Mouse (Mus musculus) adrenal gland, adult 18-20 months (tissue): ENCODE results near the gene Zdhhc19. TPM values are rescaled to one million over a fixed set of nuclear protein-coding genes. Genes with fewer than 3 reads are reported as not detected.

Experiments
- DNase-seq, 2 experiments: peaks; one replicate each; pipeline ENCODE4 v3.0.0; 2021 to 2022; ENCODE audit warnings: low spot score in 2 of 2
- long read RNA-seq, 2 experiments: library from polyadenylated mRNA; stranded (forward); transcript quantifications; one replicate each; pipeline ENCODE4 v2.0.0; 2021
- total RNA-seq, 2 experiments: library from RNA; stranded (reverse); gene quantifications; 1 replicate in 1 of 2; 2 replicates in 1 of 2; pipeline ENCODE4 v1.2.3; 2021

The Zdhhc19 gene
- total RNA-seq: not detected
- long read RNA-seq, experiment 1: 0 reads
- long read RNA-seq, experiment 2: 0 reads

DNA sequence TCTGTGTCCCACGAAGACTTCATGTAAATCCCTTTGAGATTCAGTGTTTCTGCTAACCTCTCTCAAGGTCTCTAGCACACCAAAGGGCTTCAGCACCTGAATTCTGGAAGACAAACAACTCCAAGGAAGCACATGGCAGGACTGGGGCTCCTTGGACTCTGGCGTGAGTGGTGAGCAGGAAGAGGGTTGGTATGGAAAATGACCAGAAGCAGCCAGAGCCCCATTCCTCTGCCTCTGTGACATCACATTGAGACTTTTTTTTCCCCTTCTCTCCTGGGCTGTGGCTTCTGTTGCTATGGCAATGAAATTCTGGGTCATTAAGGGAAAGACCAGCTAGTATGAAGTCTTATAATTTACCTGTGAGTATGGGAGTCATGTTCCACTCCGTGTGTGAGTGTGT lies at the start of gene Zdhhc19:
TSS of gene Zdhhc19 (plus strand) at position 301 of the 400 bp plus-strand sequence.
- DNase-seq: no peak

DNA sequence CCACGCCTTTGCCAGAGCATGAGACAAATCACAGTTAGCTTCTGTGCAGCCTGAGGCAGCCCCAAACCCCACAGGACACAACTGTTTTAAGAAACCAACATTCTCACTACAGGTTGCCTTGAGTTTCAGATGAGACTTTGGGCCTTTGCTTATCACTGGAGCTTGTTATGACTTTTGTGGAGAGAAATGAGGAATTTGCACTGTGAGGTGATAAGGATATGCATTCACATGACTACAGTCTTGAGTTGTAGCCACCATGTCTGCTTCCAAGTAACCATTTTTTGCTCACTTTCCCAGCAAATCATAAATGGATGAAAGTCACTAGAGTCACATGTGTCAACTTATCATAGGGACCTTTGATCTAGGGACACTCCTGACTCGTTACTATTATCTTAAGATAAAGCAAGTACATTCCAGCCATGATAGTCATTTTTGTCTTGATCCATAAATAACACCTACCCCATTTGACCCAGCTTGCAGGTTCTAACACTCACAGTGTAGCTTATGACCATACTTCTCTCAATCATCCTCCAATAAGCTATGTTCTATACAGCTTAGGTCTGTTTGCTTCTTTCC lies 49.4 kb upstream of the Zdhhc19 start:
- no peak for DNase-seq

- DNase-seq: no peak
Observed at GRCm38 (mm10) chr16:32449665-32450064, 46.4 kb upstream of the Zdhhc19 start.

- DNase-seq: no peak
Observed at GRCm38 (mm10) chr16:32450133-32450532, 45.9 kb upstream of the Zdhhc19 start.

GRCm38 (mm10) chr16:32453102-32453501 lies 43.0 kb upstream of the Zdhhc19 start:
- no peak for DNase-seq

DNA sequence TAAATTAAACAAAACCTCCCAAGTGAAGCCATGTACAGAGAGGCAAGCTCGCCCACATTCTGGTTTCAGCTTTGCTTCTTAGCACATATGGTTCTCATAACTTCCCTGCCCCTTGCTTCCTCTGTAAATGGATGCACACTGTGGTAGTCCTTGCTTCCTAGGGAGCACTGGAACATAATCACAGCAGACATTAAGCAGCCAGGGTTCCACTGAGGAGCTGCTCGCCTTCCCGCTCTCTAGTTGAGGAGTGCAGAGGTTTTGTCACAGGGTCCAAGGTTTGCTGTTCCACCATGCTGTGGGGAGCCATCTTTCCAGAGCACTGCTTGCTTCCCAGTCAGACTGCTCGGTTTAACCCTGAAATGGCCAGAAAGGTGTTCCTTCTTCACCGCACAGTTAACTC lies 41.4 kb upstream of the Zdhhc19 start:
- DNase-seq: no peak

- no peak for DNase-seq
Observed at GRCm38 (mm10) chr16:32456086-32456485, 40.0 kb upstream of the Zdhhc19 start.

DNA sequence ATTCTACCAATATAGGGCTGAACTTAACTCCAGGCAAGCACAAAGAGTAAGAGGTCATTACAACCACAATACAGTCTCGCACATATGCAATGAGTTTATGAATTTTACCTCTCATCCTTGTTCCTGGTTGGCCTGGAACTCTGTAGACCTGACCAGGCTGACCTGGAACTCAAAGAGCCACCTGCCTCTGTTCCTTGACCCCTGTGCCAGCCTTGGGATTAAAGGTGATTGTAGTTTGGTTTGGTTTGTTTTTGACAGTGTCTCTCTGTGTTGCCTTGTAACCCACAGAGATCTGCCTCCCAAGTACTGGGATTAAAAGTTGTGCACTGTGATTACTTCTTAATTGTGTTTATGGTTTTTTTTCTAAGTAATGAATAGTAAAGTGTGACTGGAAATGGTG lies 39.3 kb upstream of the Zdhhc19 start:
- no peak for DNase-seq

DNA sequence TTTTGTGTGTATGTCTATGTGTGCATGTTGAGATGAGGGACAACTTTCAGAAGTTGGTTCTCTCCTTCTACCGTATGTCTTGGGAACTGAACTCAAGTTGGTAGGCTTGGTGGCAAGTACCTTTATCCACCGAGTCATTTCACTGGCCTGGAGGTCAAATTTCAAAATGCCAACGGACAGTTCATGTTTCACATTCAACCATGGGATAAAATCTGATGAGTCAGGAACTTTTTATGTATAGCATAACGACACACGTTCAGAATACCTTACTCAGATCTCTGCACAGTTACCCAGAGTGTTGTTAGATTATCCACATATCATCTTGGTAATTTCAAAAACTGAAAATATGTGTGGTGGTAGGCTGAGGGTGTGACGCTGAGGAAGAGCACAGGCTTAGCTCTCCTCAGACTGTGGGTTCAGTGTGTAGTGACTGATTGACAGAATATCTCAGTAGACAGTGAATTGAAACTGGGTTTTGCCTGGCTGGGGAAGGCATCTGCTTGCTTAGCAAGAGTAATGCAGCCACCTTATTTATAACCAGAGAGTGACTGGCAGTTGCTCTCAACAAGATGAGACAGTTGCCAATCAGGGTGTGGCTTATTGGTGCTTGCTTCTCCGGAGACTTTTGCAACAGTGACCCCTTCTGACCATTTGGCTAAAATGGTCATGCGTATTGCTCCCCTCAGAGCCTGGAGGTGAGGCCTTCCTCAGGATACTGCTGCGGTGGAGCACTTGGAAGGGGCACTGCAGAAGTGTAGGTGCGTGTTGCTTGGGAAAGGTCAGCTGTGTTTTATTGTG lies 38.3 kb upstream of the Zdhhc19 start:
- DNase-seq: peak; percentile 35 to 43

- no peak for DNase-seq
Observed at GRCm38 (mm10) chr16:32460518-32460917, 35.5 kb upstream of the Zdhhc19 start.

DNA sequence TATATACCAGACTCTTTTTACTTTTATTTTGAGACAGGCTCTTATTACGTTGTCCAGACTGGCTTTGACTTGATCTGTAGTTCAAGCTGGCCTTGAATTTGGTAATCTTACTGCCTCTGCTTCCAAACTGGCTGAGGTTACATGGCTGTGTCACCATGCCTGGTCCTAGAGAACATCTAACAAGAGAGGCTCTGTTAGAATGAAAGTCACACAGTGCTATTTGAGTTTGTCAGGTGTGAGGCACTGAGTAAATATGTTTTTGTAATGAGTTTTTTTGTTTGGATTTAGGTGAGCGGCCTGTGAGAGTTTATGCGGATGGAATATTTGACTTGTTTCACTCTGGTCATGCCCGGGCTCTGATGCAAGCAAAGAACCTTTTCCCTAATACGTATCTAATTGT lies 34.4 kb upstream of the Zdhhc19 start:
- no peak for DNase-seq

GRCm38 (mm10) chr16:32462950-32463349 lies 33.1 kb upstream of the Zdhhc19 start:
- DNase-seq: no peak

DNA sequence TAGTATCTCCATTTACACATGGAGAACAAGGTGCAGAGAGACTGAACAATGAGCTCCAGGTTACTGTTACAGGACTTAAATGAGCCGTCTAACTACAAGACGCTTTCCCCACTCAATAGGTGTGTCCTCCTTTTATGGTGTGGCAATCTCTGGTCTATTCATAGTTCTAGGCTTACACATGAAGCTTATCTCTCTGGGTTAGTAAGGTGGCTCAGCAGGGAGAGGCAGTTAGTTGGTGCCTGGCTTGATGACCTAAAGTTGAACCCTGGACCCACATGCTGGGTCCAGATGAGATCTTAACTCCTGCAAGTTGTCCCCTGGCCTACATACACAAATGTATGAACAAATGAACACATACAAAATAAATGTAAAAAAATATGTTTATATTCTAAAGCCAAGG lies 32.6 kb upstream of the Zdhhc19 start:
- no peak for DNase-seq

GRCm38 (mm10) chr16:32464908-32465307 lies 31.2 kb upstream of the Zdhhc19 start:
- DNase-seq: no peak

- DNase-seq: no peak
Observed at GRCm38 (mm10) chr16:32468488-32468887, 27.6 kb upstream of the Zdhhc19 start.

- DNase-seq: no peak
Observed at GRCm38 (mm10) chr16:32469404-32470105, 26.5 kb upstream of the Zdhhc19 start.

- no peak for DNase-seq
Observed at GRCm38 (mm10) chr16:32472276-32473015, 23.6 kb upstream of the Zdhhc19 start.

DNA sequence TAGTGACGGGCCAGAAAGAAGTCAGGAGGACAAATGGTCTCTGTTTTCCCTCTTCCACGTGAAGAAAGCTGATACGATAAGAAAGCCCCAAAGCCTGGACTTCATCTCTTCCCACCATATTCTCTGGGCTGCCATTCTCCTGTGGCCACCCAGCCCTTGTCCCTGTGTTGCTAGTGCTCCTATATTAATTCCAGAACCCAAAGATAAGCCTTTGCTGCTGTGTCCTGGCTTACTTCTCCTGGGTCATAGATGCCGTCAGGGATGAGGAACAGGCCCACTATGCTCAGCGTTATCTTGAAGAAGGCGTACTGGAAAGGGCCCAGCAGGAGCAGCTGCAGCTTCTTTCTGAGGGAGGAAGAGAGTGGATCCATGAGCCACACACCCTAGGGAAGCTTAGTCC lies 18.8 kb upstream of the Zdhhc19 start:
- DNase-seq: no peak

DNA sequence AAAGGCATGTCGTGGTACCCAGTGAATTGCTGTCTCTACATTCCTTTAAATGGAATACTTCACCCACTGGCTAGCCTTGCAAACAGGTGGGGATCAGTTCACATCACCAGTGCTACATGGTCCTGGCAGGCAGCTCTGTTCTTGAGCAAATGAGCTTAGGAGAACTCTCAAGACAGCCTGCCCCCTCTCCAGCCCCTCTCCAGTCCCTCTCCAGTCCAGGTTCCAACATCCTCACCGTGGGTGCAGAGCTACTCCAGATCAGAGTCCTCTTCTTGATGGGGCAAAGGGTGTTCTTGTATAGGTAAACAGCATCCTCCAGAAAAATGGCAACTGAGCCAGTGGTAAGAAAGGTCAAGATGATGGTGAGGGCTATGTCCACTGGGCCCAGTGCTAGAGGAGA lies 16.6 kb upstream of the Zdhhc19 start:
- no peak for DNase-seq

DNA sequence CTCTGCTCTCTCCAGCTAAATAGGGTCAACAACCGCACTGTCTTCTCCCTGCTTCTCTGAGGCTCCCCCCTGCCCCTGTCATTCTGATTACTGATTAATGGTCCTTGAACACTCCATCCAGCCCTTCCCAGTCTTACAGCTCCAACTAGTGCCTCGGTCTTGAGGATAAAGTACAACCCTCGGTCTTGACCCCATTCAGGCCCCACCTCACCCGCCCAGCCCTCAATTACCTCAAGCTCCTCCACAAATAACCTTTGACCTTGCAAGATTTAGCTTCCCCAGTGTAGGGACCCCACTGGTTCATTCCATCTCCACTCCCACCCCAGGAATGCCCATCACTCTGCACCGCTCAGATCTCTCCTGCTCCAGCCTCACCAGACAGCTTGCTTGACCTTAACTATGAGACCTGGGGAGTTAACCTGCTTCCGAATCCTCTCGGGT lies 11.6 kb upstream of the Zdhhc19 start:
- no peak for DNase-seq

DNA sequence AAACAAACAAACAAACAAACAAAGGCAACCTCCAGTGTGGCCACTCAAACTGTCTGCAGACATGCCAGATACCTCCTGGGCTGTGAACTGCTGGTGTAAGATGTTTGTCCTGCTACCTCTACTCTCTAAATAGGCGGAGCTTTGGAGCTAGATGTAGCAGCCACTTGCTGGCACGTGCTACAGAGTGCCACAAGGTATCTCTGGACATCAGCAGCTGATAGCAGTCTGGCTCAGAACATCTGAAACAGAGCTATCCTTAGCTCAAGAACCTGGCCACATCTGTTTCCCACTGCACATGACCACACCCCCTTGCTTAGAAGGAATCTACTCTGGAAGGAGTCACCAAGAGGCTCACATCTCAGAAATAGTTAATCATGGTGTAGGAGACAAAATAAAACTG lies 10.9 kb upstream of the Zdhhc19 start:
- DNase-seq: no peak
